Mouse (Mus musculus) MEL (cell line): ENCODE data around the gene Fiz1. TPM values are rescaled to one million over a fixed set of nuclear protein-coding genes. Genes with fewer than 3 reads are reported as not detected.
A peak's percentile ranks its signal among the peaks of the same experiment; 100 is the strongest.

Source experiments
- DNase-seq: peaks from one replicate; pipeline ENCODE4 v3.0.0; 2011; ENCODE audit warnings: low read depth, low spot score
- H3K27ac ChIP-seq: 2 replicates; pipeline ENCODE4 v1.5.1; 2012; ENCODE audit warnings: low read depth, mild to moderate bottlenecking, control low read depth, low read length, moderate library complexity; ENCODE audit not compliant: control insufficient read depth
- H3K27me3 ChIP-seq, 2 experiments: fragments of 150-350 bp in 1 of 2; sonication (generic) in 1 of 2; 2 replicates each; pipeline ENCODE4 v1.6.1; 2012; ENCODE audit warnings: low read length in 2 of 2, mild to moderate bottlenecking in 2 of 2, improper control_type of control experiment in 1 of 2, moderate library complexity in 1 of 2; ENCODE audit not compliant: insufficient read depth in 2 of 2, control insufficient read depth in 1 of 2
- H3K36me3 ChIP-seq, 2 experiments: 2 replicates each; pipeline ENCODE4 v1.6.1; 2012 to 2014; ENCODE audit warnings: low read length in 2 of 2, improper control_type of control experiment in 1 of 2, inconsistent platforms in 1 of 2, mild to moderate bottlenecking in 1 of 2; ENCODE audit not compliant: insufficient read depth in 2 of 2, control insufficient read depth in 1 of 2
- H3K4me1 ChIP-seq, 2 experiments: fragments of 150-350 bp in 1 of 2; sonication (generic) in 1 of 2; 2 replicates each; pipeline ENCODE4 v1.6.1; 2012; ENCODE audit warnings: low read length in 2 of 2, improper control_type of control experiment in 1 of 2, mild to moderate bottlenecking in 1 of 2; ENCODE audit not compliant: insufficient read depth in 2 of 2, control insufficient read depth in 1 of 2
- H3K4me3 ChIP-seq, 2 experiments: fragments of 150-350 bp in 1 of 2; sonication (generic) in 1 of 2; 2 replicates each; pipeline ENCODE4 v1.5.1; 2012; ENCODE audit warnings: low read depth in 2 of 2, low read length in 2 of 2, mild to moderate bottlenecking in 2 of 2, moderate library complexity in 2 of 2, control low read depth in 1 of 2, improper control_type of control experiment in 1 of 2; ENCODE audit not compliant: control insufficient read depth in 1 of 2, insufficient read depth in 1 of 2
- H3K79me2 ChIP-seq: 2 replicates; pipeline ENCODE4 v1.6.1; 2012; ENCODE audit warnings: mild to moderate bottlenecking, low read length, moderate library complexity; ENCODE audit not compliant: control insufficient read depth, poor library complexity, insufficient read depth
- H3K9ac ChIP-seq: 2 replicates; pipeline ENCODE4 v1.6.1; 2012; ENCODE audit warnings: low read depth, mild to moderate bottlenecking, control low read depth, low read length, moderate library complexity; ENCODE audit not compliant: control insufficient read depth, poor library complexity, severe bottlenecking
- H3K9me3 ChIP-seq: fragments of 150-350 bp; sonication (generic); replicated peaks from 2 replicates; pipeline ENCODE4 v1.6.1; 2012; ENCODE audit warnings: mild to moderate bottlenecking, low read length, improper control_type of control experiment, moderate library complexity; ENCODE audit not compliant: insufficient read depth
- BHLHE40 ChIP-seq: IDR thresholded peaks from 2 replicates; pipeline ENCODE4 v1.6.1; 2012; ENCODE audit warnings: low read depth, mild to moderate bottlenecking, inconsistent platforms, low read length, improper control_type of control experiment, borderline replicate concordance
- CTCF ChIP-seq, 3 experiments: IDR thresholded peaks in 2 of 3; conservative IDR thresholded peaks in 1 of 3; 2 replicates each; pipeline ENCODE4 v1.5.1; 2011 to 2012; ENCODE audit warnings: low read length in 3 of 3, low read depth in 2 of 3, mild to moderate bottlenecking in 2 of 3, improper control_type of control experiment in 1 of 3, inconsistent platforms in 1 of 3, mixed read lengths in 1 of 3, moderate library complexity in 1 of 3; ENCODE audit not compliant: control insufficient read depth in 1 of 3, insufficient read depth in 1 of 3, poor library complexity in 1 of 3, severe bottlenecking in 1 of 3
- GATA1 ChIP-seq: IDR thresholded peaks from 2 replicates; pipeline ENCODE4 v1.6.1; 2011; ENCODE audit warnings: low read depth, low read length, improper control_type of control experiment
- KAT2A ChIP-seq: conservative IDR thresholded peaks from 2 replicates; pipeline ENCODE4 v1.6.1; 2012; ENCODE audit warnings: low read depth, low read length, improper control_type of control experiment, inconsistent platforms
- MEF2A ChIP-seq: IDR thresholded peaks from 2 replicates; pipeline ENCODE4 v1.6.1; 2014; ENCODE audit warnings: low read depth, mild to moderate bottlenecking, inconsistent platforms, low read length, improper control_type of control experiment; ENCODE audit not compliant: poor library complexity, insufficient replicate concordance, severe bottlenecking; ENCODE audit errors: extremely low read depth
- MXI1 ChIP-seq: IDR thresholded peaks from 2 replicates; pipeline ENCODE4 v1.6.1; 2011; ENCODE audit warnings: mild to moderate bottlenecking, low read depth, low read length, improper control_type of control experiment
- MYB ChIP-seq: IDR thresholded peaks from 2 replicates; pipeline ENCODE4 v1.6.1; 2011; ENCODE audit warnings: mild to moderate bottlenecking, low read depth, low read length, improper control_type of control experiment
- POLR2AphosphoS2 ChIP-seq: IDR thresholded peaks from 2 replicates; pipeline ENCODE4 v1.6.1; 2011; ENCODE audit warnings: low read length, improper control_type of control experiment
- UBTF ChIP-seq: IDR thresholded peaks from 2 replicates; pipeline ENCODE4 v1.6.1; 2012; ENCODE audit warnings: low read depth, mild to moderate bottlenecking, inconsistent platforms, low read length, improper control_type of control experiment, moderate library complexity, borderline replicate concordance; ENCODE audit not compliant: insufficient read depth
- USF1 ChIP-seq: IDR thresholded peaks from 2 replicates; pipeline ENCODE4 v1.6.1; 2014; ENCODE audit warnings: low read depth, mild to moderate bottlenecking, inconsistent platforms, low read length, improper control_type of control experiment, moderate library complexity
- ZC3H11A ChIP-seq: IDR thresholded peaks from 2 replicates; pipeline ENCODE4 v1.6.1; 2012; ENCODE audit warnings: low read depth, mild to moderate bottlenecking, inconsistent platforms, low read length, improper control_type of control experiment
- ZKSCAN1 ChIP-seq: IDR thresholded peaks from 2 replicates; pipeline ENCODE4 v1.6.1; 2012; ENCODE audit warnings: low read depth, mild to moderate bottlenecking, inconsistent platforms, low read length, improper control_type of control experiment, moderate library complexity
- polyA plus RNA-seq, 2 experiments: library from polyadenylated mRNA; stranded (reverse) in 1 of 2; unstranded in 1 of 2; fragments of >175 nt in 1 of 2; fragments of >200 nt in 1 of 2; gene quantifications; 2 replicates each; pipeline versions ENCODE4 v1.2.1 to v1.2.4; 2012; ENCODE audit warnings: low replicate concordance in 2 of 2, low read depth in 1 of 2; ENCODE audit not compliant: insufficient read length in 2 of 2, insufficient read depth in 1 of 2, missing spikeins in 1 of 2
- total RNA-seq: library from RNA; depleted of rRNA; stranded (reverse); fragments of 300-350 nt; gene quantifications from 2 replicates; pipeline ENCODE4 v1.2.3, GENCODE M21; 2012

Fiz1 gene
- total and polyA plus RNA-seq, 3 experiments: 28.1 to 56.5 TPM; not detected in 1

GRCm38 (mm10) chr7:5016920-5017319 is 2.4 kb upstream of the Fiz1 start:
- Histone ChIP-seq H3K9ac (no peak overlapping the region), H3K4me1 (peaks cover 7 to 23% of the 10 kb centered on the region in 2 experiments; a peak in 3 of 4 replicates), H3K79me2 (peaks cover 18% of the 10 kb centered on the region), H3K4me3 (no peak overlapping the region), H3K27ac (no peak overlapping the region), H3K36me3 (peaks cover 0 to 26% of the 10 kb centered on the region in 2 experiments; a peak in 2 of 4 replicates), H3K27me3 (no peaks in the 10 kb centered on the region), H3K9me3 (no peaks in the 10 kb centered on the region)
- TF ChIP-seq POLR2AphosphoS2 (no peak), CTCF (IDR thresholded peaks at IDR 0.05 in 2 of 3, conservative IDR thresholded peaks at IDR 0.05 in 1 of 3; ENCODE audit: control insufficient read depth in 1 of 3, insufficient read depth in 1 of 3, low read depth in 2 of 3, low read length in 3 of 3, poor library complexity in 1 of 3, severe bottlenecking in 1 of 3) (no peak), USF1 (no peak), GATA1 (no peak), ZC3H11A (no peak), BHLHE40 (no peak), ZKSCAN1 (no peak), MYB (no peak), UBTF (no peak), MEF2A (no peak)
- DNase-seq: no peak

GRCm38 (mm10) chr7:5016057-5016456 is 1.6 kb upstream of the Fiz1 start:
- peak; percentile 44 for DNase-seq
- peak overlapping the region; percentile 75 for H3K9ac ChIP-seq
- H3K27me3 ChIP-seq: no peaks in the 10 kb centered on the region
- H3K79me2 ChIP-seq: peaks cover 9% of the 10 kb centered on the region
- peaks cover 5 to 14% of the 10 kb centered on the region in 2 experiments; a peak in 3 of 4 replicates for H3K4me1 ChIP-seq
- H3K4me3 ChIP-seq: peak overlapping the region; percentile 60 to 88
- H3K36me3 ChIP-seq: peaks cover 0 to 18% of the 10 kb centered on the region in 2 experiments; a peak in 2 of 4 replicates
- TF ChIP-seq MEF2A (no peak), KAT2A (no peak), MXI1 (no peak)
- peak overlapping the region; percentile 85 for H3K27ac ChIP-seq
- no peaks in the 10 kb centered on the region for H3K9me3 ChIP-seq
